Mouse (Mus musculus): ENCODE results near the gene Mill2. TPM values are rescaled to one million over a fixed set of nuclear protein-coding genes. Genes with fewer than 3 reads are reported as not detected.

The Mill2 gene
- polyA plus RNA-seq, 1 experiment = 0.18 TPM

GRCm38 (mm10) chr7:18878691-18879090 is 38.9 kb downstream of the Mill2 start:
- Histone ChIP-seq H3K4me3 (ENCODE audit: insufficient read depth, poor library complexity, severe bottlenecking) (no peak overlapping the region), H3K36me3 (ENCODE audit: control insufficient read depth, insufficient read depth) (no peaks in the 10 kb centered on the region), H3K79me2 (ENCODE audit: control insufficient read depth, insufficient read depth) (no peaks in the 10 kb centered on the region), H3K79me3 (ENCODE audit: low read depth) (no peaks in the 10 kb centered on the region), H3K27me3 (ENCODE audit: control insufficient read depth, insufficient read depth, insufficient read length) (peaks cover 5% of the 10 kb centered on the region), H3ac (ENCODE audit: control insufficient read depth, insufficient read length, low read depth) (no peak overlapping the region)
- TF ChIP-seq USF1 (IDR thresholded peaks at IDR 0.05; ENCODE audit: low read depth) (no peak), MYOD1 (IDR thresholded peaks at IDR 0.05; ENCODE audit: control insufficient read depth, insufficient read length, low read depth) (no peak), CTCF (IDR thresholded peaks at IDR 0.05; ENCODE audit: control insufficient read depth, insufficient read depth, insufficient read length) (no peak), FOSL1 (IDR thresholded peaks at IDR 0.05; ENCODE audit: insufficient read depth, low read length, poor library complexity, severe bottlenecking) (no peak), CEBPB (IDR thresholded peaks at IDR 0.05; ENCODE audit: low read depth) (no peak), MAX (IDR thresholded peaks at IDR 0.05) (no peak)

GRCm38 (mm10) chr7:18883991-18884744 is 44.4 kb downstream of the Mill2 start:
- no peaks in the 10 kb centered on the region for H3K36me3 ChIP-seq (ENCODE audit: control insufficient read depth, insufficient read depth)
- H3K79me2 ChIP-seq (ENCODE audit: control insufficient read depth, insufficient read depth) = no peaks in the 10 kb centered on the region
- no peaks in the 10 kb centered on the region for H3K79me3 ChIP-seq (ENCODE audit: low read depth)
- no peak overlapping the region for H3ac ChIP-seq (ENCODE audit: control insufficient read depth, insufficient read length, low read depth)
- peaks cover 5% of the 10 kb centered on the region for H3K27me3 ChIP-seq (ENCODE audit: control insufficient read depth, insufficient read depth, insufficient read length)
- no peak overlapping the region for H3K4me3 ChIP-seq (ENCODE audit: insufficient read depth, poor library complexity, severe bottlenecking)
- TF ChIP-seq FOSL1 (IDR thresholded peaks at IDR 0.05; ENCODE audit: insufficient read depth, low read length, poor library complexity, severe bottlenecking) = no peak
- TF ChIP-seq MYOD1 (IDR thresholded peaks at IDR 0.05; ENCODE audit: control insufficient read depth, insufficient read length, low read depth) = no peak
- TF ChIP-seq MYOG (IDR thresholded peaks at IDR 0.05; ENCODE audit: control insufficient read depth, extremely low read depth, insufficient read length) = no peak
- no peak for TF ChIP-seq CTCF (IDR thresholded peaks at IDR 0.05; ENCODE audit: control insufficient read depth, insufficient read depth, insufficient read length)
- TF ChIP-seq MAX (IDR thresholded peaks at IDR 0.05) = no peak
- TF ChIP-seq USF1 (IDR thresholded peaks at IDR 0.05; ENCODE audit: low read depth) = no peak
- TF ChIP-seq CEBPB (IDR thresholded peaks at IDR 0.05; ENCODE audit: low read depth) = no peak

- Histone ChIP-seq H3K79me2 (ENCODE audit: control insufficient read depth, insufficient read depth) (no peaks in the 10 kb centered on the region), H3K79me3 (ENCODE audit: low read depth) (no peaks in the 10 kb centered on the region), H3K27me3 (ENCODE audit: control insufficient read depth, insufficient read depth, insufficient read length) (peaks cover 5% of the 10 kb centered on the region), H3K36me3 (ENCODE audit: control insufficient read depth, insufficient read depth) (no peaks in the 10 kb centered on the region), H3K4me3 (ENCODE audit: insufficient read depth, poor library complexity, severe bottlenecking) (no peak overlapping the region), H3ac (ENCODE audit: control insufficient read depth, insufficient read length, low read depth) (no peak overlapping the region)
- no peak for TF ChIP-seq MAX (IDR thresholded peaks at IDR 0.05)
- no peak for TF ChIP-seq FOSL1 (IDR thresholded peaks at IDR 0.05; ENCODE audit: insufficient read depth, low read length, poor library complexity, severe bottlenecking)
- TF ChIP-seq USF1 (IDR thresholded peaks at IDR 0.05; ENCODE audit: low read depth) = no peak
These were observed 45.1 kb downstream of the Mill2 start for GRCm38 (mm10) chr7:18884745-18885422.

GRCm38 (mm10) chr7:18886963-18887362 is 47.2 kb downstream of the Mill2 start:
- peaks cover 4% of the 10 kb centered on the region for H3K27me3 ChIP-seq (ENCODE audit: control insufficient read depth, insufficient read depth, insufficient read length)
- no peak for TF ChIP-seq MAX (IDR thresholded peaks at IDR 0.05)
- TF ChIP-seq USF1 (IDR thresholded peaks at IDR 0.05; ENCODE audit: low read depth) = no peak
- TF ChIP-seq MYOG (IDR thresholded peaks at IDR 0.05; ENCODE audit: control insufficient read depth, extremely low read depth, insufficient read length) = no peak

GRCm38 (mm10) chr7:18890848-18891247 is 51.1 kb downstream of the Mill2 start:
- TF ChIP-seq FOSL1 (IDR thresholded peaks at IDR 0.05; ENCODE audit: insufficient read depth, low read length, poor library complexity, severe bottlenecking) (no peak), MYOD1 (IDR thresholded peaks at IDR 0.05; ENCODE audit: control insufficient read depth, insufficient read length, low read depth) (no peak), USF1 (IDR thresholded peaks at IDR 0.05; ENCODE audit: low read depth) (no peak)
- no peak overlapping the region for H3ac ChIP-seq (ENCODE audit: control insufficient read depth, insufficient read length, low read depth)
- no peaks in the 10 kb centered on the region for H3K36me3 ChIP-seq (ENCODE audit: control insufficient read depth, insufficient read depth)
- no peaks in the 10 kb centered on the region for H3K79me3 ChIP-seq (ENCODE audit: low read depth)
- H3K79me2 ChIP-seq (ENCODE audit: control insufficient read depth, insufficient read depth) = no peaks in the 10 kb centered on the region
- H3K27me3 ChIP-seq (ENCODE audit: control insufficient read depth, insufficient read depth, insufficient read length) = no peaks in the 10 kb centered on the region
- H3K4me3 ChIP-seq (ENCODE audit: insufficient read depth, poor library complexity, severe bottlenecking) = no peak overlapping the region

More at GRCm38 (mm10) chr7:18886963-18887362, 47.2 kb downstream of the Mill2 start:
- no peaks in the 10 kb centered on the region for H3K79me3 ChIP-seq (ENCODE audit: low read depth)
- H3K79me2 ChIP-seq (ENCODE audit: control insufficient read depth, insufficient read depth) = no peaks in the 10 kb centered on the region
- H3K36me3 ChIP-seq (ENCODE audit: control insufficient read depth, insufficient read depth) = no peaks in the 10 kb centered on the region
- no peak overlapping the region for H3ac ChIP-seq (ENCODE audit: control insufficient read depth, insufficient read length, low read depth)
- H3K4me3 ChIP-seq (ENCODE audit: insufficient read depth, poor library complexity, severe bottlenecking) = no peak overlapping the region
